Mouse (Mus musculus): ENCODE data around the gene Apbb1ip. TPM values are rescaled to one million over a fixed set of nuclear protein-coding genes. Genes with fewer than 3 reads are reported as not detected.
A peak's percentile ranks its signal among the peaks of the same experiment; 100 is the strongest.

Gene Apbb1ip
- polyA plus RNA-seq, 1 experiment from 2014 or later: 0.65 TPM

- no peaks in the 10 kb centered on the region for H3K27me3 ChIP-seq (replicated peaks)
- H3K9ac ChIP-seq: no peak overlapping the region
- H3K9me3 ChIP-seq: no peaks in the 10 kb centered on the region
- no peak overlapping the region for H3K4me3 ChIP-seq
- no peaks in the 10 kb centered on the region for H3K4me1 ChIP-seq
- no peak overlapping the region for H3K27ac ChIP-seq
- WGBS: 79% methylated on average over 2 of the region's 2 CpGs
- ATAC-seq (ENCODE audit: low FRiP score, low read depth): no peak
- H3K36me3 ChIP-seq: no peaks in the 10 kb centered on the region
- no peak overlapping the region for H3K4me2 ChIP-seq (replicated peaks)
Observed at GRCm38 (mm10) chr2:22753461-22754075, 20.3 kb upstream of the Apbb1ip start.

GRCm38 (mm10) chr2:22754222-22754824 is 19.6 kb upstream of the Apbb1ip start:
- H3K4me1 ChIP-seq: no peaks in the 10 kb centered on the region
- no peak overlapping the region for H3K27ac ChIP-seq
- no peak overlapping the region for H3K9ac ChIP-seq
- H3K36me3 ChIP-seq: no peaks in the 10 kb centered on the region
- no peak overlapping the region for H3K4me3 ChIP-seq
- H3K4me2 ChIP-seq (replicated peaks): no peak overlapping the region
- no peak for ATAC-seq (ENCODE audit: low FRiP score, low read depth)
- H3K9me3 ChIP-seq: no peaks in the 10 kb centered on the region
- 82% methylated on average over 4 of the region's 4 CpGs for whole genome bisulfite sequencing
- no peaks in the 10 kb centered on the region for H3K27me3 ChIP-seq (replicated peaks)

- H3K36me3 ChIP-seq: no peaks in the 10 kb centered on the region
- WGBS: 82% methylated on average over 6 of the region's 6 CpGs
- no peak for ATAC-seq (ENCODE audit: low FRiP score, low read depth)
Observed at GRCm38 (mm10) chr2:22755561-22755960, 18.3 kb upstream of the Apbb1ip start.

GRCm38 (mm10) chr2:22758310-22758972 is 15.5 kb upstream of the Apbb1ip start:
- ATAC-seq (ENCODE audit: low FRiP score, low read depth): no peak
- no peaks in the 10 kb centered on the region for H3K4me1 ChIP-seq
- no peak overlapping the region for H3K4me3 ChIP-seq

More at GRCm38 (mm10) chr2:22755561-22755960, 18.3 kb upstream of the Apbb1ip start:
- Histone ChIP-seq H3K9ac (no peak overlapping the region), H3K9me3 (no peaks in the 10 kb centered on the region), H3K4me3 (no peak overlapping the region), H3K4me1 (no peaks in the 10 kb centered on the region), H3K4me2 (replicated peaks) (no peak overlapping the region), H3K27ac (no peak overlapping the region), H3K27me3 (replicated peaks) (no peaks in the 10 kb centered on the region)

GRCm38 (mm10) chr2:22760452-22760851 is 13.4 kb upstream of the Apbb1ip start:
- no peak for ATAC-seq (ENCODE audit: low FRiP score, low read depth)
- no peaks in the 10 kb centered on the region for H3K9me3 ChIP-seq
- no peaks in the 10 kb centered on the region for H3K36me3 ChIP-seq
- H3K4me1 ChIP-seq: no peaks in the 10 kb centered on the region
- H3K9ac ChIP-seq: no peak overlapping the region
- no peak overlapping the region for H3K4me2 ChIP-seq (replicated peaks)
- H3K27ac ChIP-seq: no peak overlapping the region
- 72% methylated on average over 2 of the region's 2 CpGs for WGBS
- H3K27me3 ChIP-seq (replicated peaks): no peaks in the 10 kb centered on the region
- no peak overlapping the region for H3K4me3 ChIP-seq

More at GRCm38 (mm10) chr2:22758310-22758972, 15.5 kb upstream of the Apbb1ip start:
- no peaks in the 10 kb centered on the region for H3K9me3 ChIP-seq
- no peaks in the 10 kb centered on the region for H3K36me3 ChIP-seq
- no peaks in the 10 kb centered on the region for H3K27me3 ChIP-seq (replicated peaks)
- 45% methylated on average over 6 of the region's 6 CpGs for WGBS
- H3K9ac ChIP-seq: no peak overlapping the region
- no peak overlapping the region for H3K27ac ChIP-seq
- no peak overlapping the region for H3K4me2 ChIP-seq (replicated peaks)

- Histone ChIP-seq H3K27ac (no peak overlapping the region), H3K4me3 (no peak overlapping the region), H3K27me3 (replicated peaks) (no peaks in the 10 kb centered on the region), H3K9me3 (no peaks in the 10 kb centered on the region), H3K4me2 (replicated peaks) (no peak overlapping the region), H3K36me3 (no peaks in the 10 kb centered on the region), H3K4me1 (no peaks in the 10 kb centered on the region), H3K9ac (no peak overlapping the region)
- ATAC-seq (ENCODE audit: low FRiP score, low read depth): no peak
- WGBS: 85% methylated on average over 7 of the region's 7 CpGs
Observed at GRCm38 (mm10) chr2:22761103-22761521, 12.8 kb upstream of the Apbb1ip start.

GRCm38 (mm10) chr2:22764774-22765387 is 9.0 kb upstream of the Apbb1ip start:
- no peaks in the 10 kb centered on the region for H3K36me3 ChIP-seq
- H3K4me3 ChIP-seq: no peak overlapping the region
- H3K9ac ChIP-seq: no peak overlapping the region
- ATAC-seq (ENCODE audit: low FRiP score, low read depth): no peak
- no peaks in the 10 kb centered on the region for H3K27me3 ChIP-seq (replicated peaks)
- no peak overlapping the region for H3K27ac ChIP-seq
- WGBS: 74% methylated on average over 5 of the region's 5 CpGs
- H3K4me2 ChIP-seq (replicated peaks): no peak overlapping the region
- no peaks in the 10 kb centered on the region for H3K4me1 ChIP-seq
- no peaks in the 10 kb centered on the region for H3K9me3 ChIP-seq

GRCm38 (mm10) chr2:22771311-22771710 is 2.6 kb upstream of the Apbb1ip start:
- no peak for ATAC-seq (ENCODE audit: low FRiP score, low read depth)
- H3K9ac ChIP-seq: no peak overlapping the region
- H3K27ac ChIP-seq: no peak overlapping the region
- no peak overlapping the region for H3K4me2 ChIP-seq (replicated peaks)
- no peaks in the 10 kb centered on the region for H3K36me3 ChIP-seq
- H3K27me3 ChIP-seq (replicated peaks): peaks cover 4% of the 10 kb centered on the region; the same call in 1 of the 2 replicates
- no peak overlapping the region for H3K4me3 ChIP-seq
- H3K4me1 ChIP-seq: peaks cover 5% of the 10 kb centered on the region
- H3K9me3 ChIP-seq: no peaks in the 10 kb centered on the region

GRCm38 (mm10) chr2:22774181-22774751 is 372 bp downstream of the Apbb1ip start:
- peak overlapping the region; percentile 91 for H3K4me2 ChIP-seq (replicated peaks)
- peak; percentile 79 for ATAC-seq (ENCODE audit: low FRiP score, low read depth)
- no peaks in the 10 kb centered on the region for H3K9me3 ChIP-seq
- H3K9ac ChIP-seq: peak overlapping the region; percentile 48
- H3K27ac ChIP-seq: no peak overlapping the region
- H3K36me3 ChIP-seq: no peaks in the 10 kb centered on the region
- WGBS: 2% methylated on average over 28 of the region's 28 CpGs
- peaks cover 4% of the 10 kb centered on the region; the same call in 1 of the 2 replicates for H3K27me3 ChIP-seq (replicated peaks)
- H3K4me3 ChIP-seq: peak overlapping the region; percentile 34
- peaks cover 5% of the 10 kb centered on the region for H3K4me1 ChIP-seq

GRCm38 (mm10) chr2:22775213-22775612 is 1.3 kb downstream of the Apbb1ip start:
- Histone ChIP-seq H3K4me2 (replicated peaks) (no peak overlapping the region), H3K27ac (no peak overlapping the region), H3K4me3 (no peak overlapping the region), H3K4me1 (peaks cover 5% of the 10 kb centered on the region), H3K9ac (no peak overlapping the region), H3K27me3 (replicated peaks) (peaks cover 4% of the 10 kb centered on the region; the same call in 1 of the 2 replicates), H3K9me3 (no peaks in the 10 kb centered on the region), H3K36me3 (no peaks in the 10 kb centered on the region)
- 53% methylated on average over 8 of the region's 8 CpGs for WGBS
- no peak for ATAC-seq (ENCODE audit: low FRiP score, low read depth)

GRCm38 (mm10) chr2:22775681-22776080 is 1.8 kb downstream of the Apbb1ip start:
- ATAC-seq (ENCODE audit: low FRiP score, low read depth): no peak

More at GRCm38 (mm10) chr2:22775681-22776080, 1.8 kb downstream of the Apbb1ip start:
- Histone ChIP-seq H3K27ac (no peak overlapping the region), H3K4me1 (peaks cover 5% of the 10 kb centered on the region), H3K27me3 (replicated peaks) (peaks cover 4% of the 10 kb centered on the region; the same call in 1 of the 2 replicates), H3K4me3 (no peak overlapping the region), H3K9ac (no peak overlapping the region), H3K9me3 (no peaks in the 10 kb centered on the region), H3K36me3 (no peaks in the 10 kb centered on the region), H3K4me2 (replicated peaks) (no peak overlapping the region)
- WGBS: 80% methylated on average over 3 of the region's 3 CpGs

All from neural tube, embryonic 12.5 days (tissue).